Mouse (Mus musculus) megakaryocyte, embryonic 14.5 days (primary cell): ENCODE data around the gene Dcaf4. TPM values are rescaled to one million over a fixed set of nuclear protein-coding genes. Genes with fewer than 3 reads are reported as not detected.

Experiments used
- H3K27me3 ChIP-seq: replicated peaks from 2 replicates; pipeline ENCODE3; 2012; ENCODE audit warnings: inconsistent platforms
- H3K36me3 ChIP-seq: replicated peaks from 2 replicates; pipeline ENCODE3; 2012; ENCODE audit warnings: low read length, inconsistent platforms, mixed read lengths
- H3K4me1 ChIP-seq: 2 replicates; pipeline ENCODE4 v1.6.1; 2012; ENCODE audit warnings: inconsistent platforms
- H3K4me3 ChIP-seq: replicated peaks from 2 replicates; pipeline ENCODE3; 2012; ENCODE audit warnings: moderate library complexity, mild to moderate bottlenecking, inconsistent platforms
- H3K9me3 ChIP-seq: 2 replicates; pipeline ENCODE4 v1.6.1; 2012; ENCODE audit warnings: inconsistent platforms
- FLI1 ChIP-seq: IDR thresholded peaks from 2 replicates; pipeline ENCODE4 v1.6.1; 2012; ENCODE audit warnings: low read length, inconsistent platforms, mixed read lengths
- GATA1 ChIP-seq: IDR thresholded peaks from 3 replicates; pipeline ENCODE4 v1.6.1; 2012; ENCODE audit warnings: mixed read lengths, low read length, inconsistent platforms, borderline replicate concordance
- polyA plus RNA-seq: library from polyadenylated mRNA; stranded (reverse); fragments of >175 nt; gene quantifications from 2 replicates; pipeline ENCODE4 v1.2.3, GENCODE M21; 2012; ENCODE audit warnings: low replicate concordance; ENCODE audit not compliant: insufficient read depth

Gene Dcaf4
- polyA plus RNA-seq: 32.1 and 50.2 TPM in 2 replicates

- Histone ChIP-seq H3K4me1 (peaks cover 71% of the 10 kb centered on the region), H3K4me3 (peak within 1 kb of the TSS; percentile 94), H3K36me3 (peaks cover 11% of the 10 kb centered on the region), H3K27me3 (no peaks in the 10 kb centered on the region), H3K9me3 (no peaks in the 10 kb centered on the region)
- no peak for TF ChIP-seq GATA1
- TF ChIP-seq FLI1: no peak
These were observed at the start of gene Dcaf4 for GRCm38 (mm10) chr12:83520311-83520890. Dcaf4 (plus strand) TSS chr12:83520466.

GRCm38 (mm10) chr12:83471760-83472159 is 48.5 kb upstream of the Dcaf4 start:
- Histone ChIP-seq H3K4me3 (no peak overlapping the region), H3K36me3 (no peaks in the 10 kb centered on the region)

DNA sequence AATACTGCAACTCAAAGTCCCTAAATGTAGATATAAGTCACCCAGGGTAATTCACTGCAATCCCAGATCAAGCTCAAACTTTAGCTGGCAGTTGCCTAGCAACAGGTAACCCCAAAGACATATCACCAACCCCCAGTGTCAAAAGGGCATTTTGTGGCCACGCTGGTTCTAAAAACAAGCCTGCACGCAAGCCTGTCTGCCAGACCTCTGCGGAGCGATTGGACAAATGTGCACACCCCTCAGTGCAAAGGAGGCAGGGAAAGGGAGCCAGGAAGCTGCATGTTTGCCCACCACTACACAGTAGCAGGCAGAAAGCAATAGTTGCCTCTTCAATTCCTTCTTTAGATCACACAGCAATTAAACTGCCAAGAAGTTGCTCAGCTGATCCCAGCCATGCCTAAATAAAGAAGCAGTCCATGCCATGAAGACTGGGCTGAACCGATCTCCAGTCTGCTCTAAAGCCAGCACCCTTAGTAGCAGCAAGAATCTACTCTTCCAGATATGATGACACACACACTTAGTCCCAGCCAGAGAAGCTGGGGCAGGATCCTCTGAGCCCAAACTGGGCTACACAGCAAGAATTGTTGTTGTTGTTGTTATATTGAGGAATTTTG is 46.2 kb upstream of the Dcaf4 start:
- no peak for TF ChIP-seq FLI1
- no peak for TF ChIP-seq GATA1
- H3K36me3 ChIP-seq: no peaks in the 10 kb centered on the region
- no peak overlapping the region for H3K4me3 ChIP-seq
- peaks cover 6% of the 10 kb centered on the region for H3K4me1 ChIP-seq
- H3K27me3 ChIP-seq: peaks cover 51% of the 10 kb centered on the region
- 0 out of 2 replicates have a peak, but pooled peaks cover 2% of the 10 kb centered on the region for H3K9me3 ChIP-seq

More at GRCm38 (mm10) chr12:83471760-83472159, 48.5 kb upstream of the Dcaf4 start:
- peaks cover 44% of the 10 kb centered on the region for H3K27me3 ChIP-seq
- TF ChIP-seq GATA1 (no peak), FLI1 (no peak)
- H3K9me3 ChIP-seq: 0 out of 2 replicates have a peak, but pooled peaks cover 3% of the 10 kb centered on the region
- peaks cover 6% of the 10 kb centered on the region for H3K4me1 ChIP-seq

DNA sequence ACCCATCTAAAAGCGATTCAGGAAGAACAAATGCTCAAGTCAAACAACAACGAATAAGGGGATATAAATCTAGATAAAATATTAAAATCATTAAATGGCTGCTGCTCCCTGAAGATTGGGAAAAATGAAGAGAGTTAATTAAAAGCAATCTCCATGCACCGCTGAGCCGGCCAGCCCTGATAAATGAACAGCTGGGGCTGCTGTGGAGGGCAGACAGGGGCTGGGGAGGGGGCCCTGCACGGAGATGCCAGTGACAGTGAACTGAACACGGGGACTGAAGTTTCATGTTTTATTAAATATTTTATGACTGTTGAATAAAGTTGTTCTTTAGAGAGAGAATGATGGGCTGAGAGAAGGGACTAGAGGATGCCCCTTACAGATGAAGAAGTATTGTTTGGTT is 44.8 kb upstream of the Dcaf4 start:
- Histone ChIP-seq H3K4me3 (no peak overlapping the region), H3K9me3 (no peaks in the 10 kb centered on the region), H3K36me3 (no peaks in the 10 kb centered on the region), H3K27me3 (peaks cover 48% of the 10 kb centered on the region), H3K4me1 (peaks cover 6% of the 10 kb centered on the region)
- TF ChIP-seq FLI1 (no peak), GATA1 (no peak)

DNA sequence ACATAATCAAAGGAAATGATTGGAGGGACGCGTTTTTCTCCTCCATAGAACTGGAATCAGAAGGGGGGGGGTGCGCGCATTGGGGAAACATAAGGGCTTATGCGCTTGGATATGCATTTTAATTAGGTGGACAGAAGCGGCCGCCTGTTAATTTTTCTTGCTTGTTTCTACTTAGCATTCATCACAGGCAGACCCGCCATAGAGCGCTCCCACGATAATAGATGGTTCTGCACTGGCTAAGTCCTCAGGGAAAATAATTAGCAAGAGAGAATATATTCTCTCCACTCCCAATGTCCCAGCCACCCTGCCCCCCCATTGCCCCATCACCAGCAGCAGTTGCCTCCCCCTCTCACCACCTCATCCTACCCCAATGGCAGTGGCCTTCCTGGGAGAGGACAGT is 44.0 kb upstream of the Dcaf4 start:
- Histone ChIP-seq H3K36me3 (no peaks in the 10 kb centered on the region), H3K9me3 (no peaks in the 10 kb centered on the region), H3K4me3 (no peak overlapping the region), H3K27me3 (peaks cover 41% of the 10 kb centered on the region), H3K4me1 (peaks cover 10% of the 10 kb centered on the region)
- TF ChIP-seq FLI1: no peak
- TF ChIP-seq GATA1: no peak

DNA sequence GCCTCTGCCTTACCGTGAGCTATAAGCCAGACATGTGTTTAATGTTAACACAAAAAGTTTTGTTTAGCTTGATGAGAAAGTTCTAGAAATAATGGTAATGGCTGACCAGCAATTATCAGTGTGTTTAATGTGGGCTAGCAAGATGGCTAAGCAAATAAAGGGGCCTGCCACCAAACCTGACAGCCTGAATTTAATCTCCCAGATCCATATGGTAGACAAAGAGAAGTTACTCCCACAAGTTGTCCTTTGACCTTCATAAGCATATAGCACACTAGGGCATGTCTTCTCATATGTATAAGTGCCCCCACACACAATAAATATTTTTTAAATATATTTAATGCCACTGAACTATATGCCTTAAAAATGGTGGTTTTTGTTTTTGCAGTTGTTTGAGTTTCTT is 41.1 kb upstream of the Dcaf4 start:
- H3K9me3 ChIP-seq: peaks cover 5% of the 10 kb centered on the region; the same call in 1 of the 2 replicates
- no peak overlapping the region for H3K4me3 ChIP-seq
- no peaks in the 10 kb centered on the region for H3K36me3 ChIP-seq
- TF ChIP-seq FLI1 (no peak), GATA1 (no peak)
- peaks cover 33% of the 10 kb centered on the region for H3K27me3 ChIP-seq
- peaks cover 10% of the 10 kb centered on the region for H3K4me1 ChIP-seq

DNA sequence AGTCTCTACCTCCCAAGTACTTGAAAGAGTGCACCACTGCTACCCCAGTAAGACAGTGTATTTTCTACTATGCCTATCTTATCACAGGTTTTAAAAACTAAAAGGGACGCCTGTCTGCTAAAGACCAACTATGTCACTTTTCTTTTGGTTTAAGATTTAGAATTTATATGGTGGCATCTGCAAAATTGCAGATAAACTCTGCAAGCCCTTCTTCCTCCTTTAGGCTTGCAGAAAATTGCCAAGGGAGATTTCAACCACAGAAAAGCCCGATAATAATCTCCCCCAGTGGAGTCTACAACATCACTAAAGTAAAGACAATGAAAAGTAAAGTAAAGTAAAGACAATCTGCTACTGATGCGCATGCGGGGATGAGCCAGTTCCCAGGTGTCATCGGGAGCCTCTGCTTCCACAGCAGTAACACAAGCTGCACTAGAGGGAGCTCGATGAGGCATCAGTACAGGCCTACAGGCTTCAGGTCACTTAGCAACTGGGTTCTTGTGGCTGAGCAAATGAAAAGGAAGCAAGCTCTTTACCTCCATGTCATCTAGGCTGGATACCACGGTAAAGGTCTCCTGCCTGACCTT is 40.4 kb upstream of the Dcaf4 start:
- H3K4me3 ChIP-seq: no peak overlapping the region
- H3K27me3 ChIP-seq: peaks cover 39% of the 10 kb centered on the region
- H3K9me3 ChIP-seq: peaks cover 8% of the 10 kb centered on the region; the same call in 1 of the 2 replicates
- peaks cover 15% of the 10 kb centered on the region for H3K4me1 ChIP-seq
- H3K36me3 ChIP-seq: no peaks in the 10 kb centered on the region
- TF ChIP-seq FLI1 (no peak), GATA1 (no peak)

- no peak for TF ChIP-seq FLI1
- TF ChIP-seq GATA1: no peak
- H3K4me3 ChIP-seq: no peak overlapping the region
- no peaks in the 10 kb centered on the region for H3K36me3 ChIP-seq
- peaks cover 8% of the 10 kb centered on the region; the same call in 1 of the 2 replicates for H3K9me3 ChIP-seq
- peaks cover 53% of the 10 kb centered on the region for H3K27me3 ChIP-seq
- H3K4me1 ChIP-seq: peaks cover 31% of the 10 kb centered on the region
These were observed 38.8 kb upstream of the Dcaf4 start for GRCm38 (mm10) chr12:83481439-83481838.

DNA sequence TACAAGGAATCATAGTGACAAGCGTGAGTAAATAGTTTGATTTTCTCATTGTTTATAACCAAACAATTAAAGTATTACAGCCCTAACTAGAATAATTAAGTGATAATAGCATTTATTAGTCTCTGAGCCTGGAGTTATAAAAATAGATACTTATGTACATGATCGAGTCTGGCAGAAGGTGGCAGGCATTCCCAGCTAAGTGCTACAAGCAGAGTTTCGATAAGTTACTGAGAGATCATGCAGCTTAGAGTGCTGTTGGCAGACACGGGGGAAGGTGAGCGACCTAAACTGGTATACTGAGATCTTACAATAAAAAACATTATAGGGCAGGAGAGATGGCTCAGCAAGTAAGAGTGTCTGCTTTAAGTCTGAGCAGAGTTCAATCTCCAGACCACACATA is 36.6 kb upstream of the Dcaf4 start:
- peaks cover 8% of the 10 kb centered on the region; the same call in 1 of the 2 replicates for H3K9me3 ChIP-seq
- peaks cover 45% of the 10 kb centered on the region for H3K4me1 ChIP-seq
- no peaks in the 10 kb centered on the region for H3K36me3 ChIP-seq
- H3K4me3 ChIP-seq: no peak overlapping the region
- H3K27me3 ChIP-seq: peaks cover 56% of the 10 kb centered on the region
- TF ChIP-seq GATA1: no peak
- TF ChIP-seq FLI1: no peak

DNA sequence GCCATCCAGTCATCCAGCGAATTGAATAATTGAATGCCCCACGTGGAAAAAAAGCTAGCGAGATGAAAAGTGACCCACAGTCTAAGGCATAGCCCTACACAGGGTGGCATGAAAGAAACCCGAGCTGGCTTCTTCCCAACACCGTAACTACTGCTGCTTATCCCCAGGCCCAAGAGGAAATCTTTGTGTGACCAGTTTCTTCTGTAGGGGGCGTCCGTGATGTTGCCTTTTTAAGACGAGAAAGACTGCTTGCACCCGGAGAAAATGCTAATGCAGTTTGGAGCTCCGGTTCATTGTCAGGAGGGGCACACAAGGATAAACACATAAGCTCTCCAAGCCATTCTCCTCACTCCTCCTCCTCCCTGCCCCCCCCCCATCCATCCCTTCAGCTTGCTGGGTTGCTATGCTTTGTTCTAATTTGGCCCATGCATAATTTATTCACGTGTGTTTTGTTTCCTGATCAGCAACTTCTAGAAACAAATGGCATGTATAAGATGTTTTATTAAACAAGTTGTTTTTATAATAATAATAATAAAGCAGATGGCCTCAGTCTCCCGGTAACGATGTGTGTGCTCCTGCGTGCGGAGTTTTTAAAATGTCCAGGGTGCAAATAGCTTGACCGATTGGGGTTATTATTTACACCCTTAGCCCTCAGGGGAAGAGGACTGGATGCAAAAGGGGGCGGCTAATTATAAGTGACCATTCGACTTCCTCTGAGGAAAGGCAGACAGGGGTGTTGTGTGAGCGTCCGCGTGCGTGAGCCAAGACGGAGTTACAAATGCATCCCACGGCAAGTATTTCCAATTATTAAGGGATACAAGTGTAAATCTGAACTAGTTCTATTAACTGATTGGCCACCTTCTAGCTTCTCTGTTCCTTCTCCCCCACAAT is 35.2 kb upstream of the Dcaf4 start:
- TF ChIP-seq GATA1 (no peak), FLI1 (no peak)
- Histone ChIP-seq H3K27me3 (peaks cover 61% of the 10 kb centered on the region), H3K9me3 (peaks cover 12% of the 10 kb centered on the region; the same call in 1 of the 2 replicates), H3K4me1 (peaks cover 50% of the 10 kb centered on the region), H3K4me3 (peak overlapping the region; percentile 94), H3K36me3 (no peaks in the 10 kb centered on the region)
